Mouse (Mus musculus) cortical plate, adult 2 months (tissue): ENCODE measurements around the gene Fndc9. TPM values are rescaled to one million over a fixed set of nuclear protein-coding genes. Genes with fewer than 3 reads are reported as not detected.

Source experiments
- H3K27ac ChIP-seq: fragments of 200-500 bp; 2 replicates; pipeline ENCODE4 v1.5.1; 2012; ENCODE audit warnings: low read length, control low read depth, inconsistent platforms; ENCODE audit not compliant: insufficient read depth
- H3K4me1 ChIP-seq: fragments of 200-500 bp; 2 replicates; pipeline ENCODE4 v1.6.1; 2011; ENCODE audit warnings: low read length; ENCODE audit not compliant: control insufficient read depth, insufficient read depth
- H3K4me3 ChIP-seq: fragments of 200-500 bp; 2 replicates; pipeline ENCODE4 v1.5.1; 2011; ENCODE audit warnings: mild to moderate bottlenecking, low read length, control low read depth; ENCODE audit not compliant: insufficient read depth
- CTCF ChIP-seq: fragments of 200-500 bp; IDR thresholded peaks from 2 replicates; pipeline ENCODE4 v1.5.1; 2011; ENCODE audit warnings: mild to moderate bottlenecking, control low read depth, low read length; ENCODE audit not compliant: insufficient read depth; ENCODE audit errors: extremely low read depth
- POLR2A ChIP-seq: fragments of 200-500 bp; IDR thresholded peaks from 2 replicates; pipeline ENCODE4 v1.6.1; 2011; ENCODE audit warnings: mild to moderate bottlenecking, low read length, control low read depth; ENCODE audit not compliant: insufficient read depth; ENCODE audit errors: extremely low read depth
- polyA plus RNA-seq: library from polyadenylated mRNA; depleted of rRNA; stranded (reverse); fragments of >200 nt; gene quantifications from 2 replicates; pipeline ENCODE4 v1.2.3, GENCODE M21; 2012

Gene Fndc9
- polyA plus RNA-seq, 1 experiment, result 0.96 TPM

GRCm38 (mm10) chr11:46248352-46248751 lies 13.0 kb downstream of the Fndc9 start:
- H3K4me1 ChIP-seq, result no peaks in the 10 kb centered on the region
- H3K27ac ChIP-seq, result no peak overlapping the region
- no peak overlapping the region for H3K4me3 ChIP-seq
- no peak for TF ChIP-seq CTCF
- TF ChIP-seq POLR2A, result no peak

- TF ChIP-seq POLR2A (no peak), CTCF (peak; percentile 91)
- no peaks in the 10 kb centered on the region for H3K4me1 ChIP-seq
- no peak overlapping the region for H3K4me3 ChIP-seq
- H3K27ac ChIP-seq, result no peak overlapping the region
These were observed 16.7 kb downstream of the Fndc9 start for GRCm38 (mm10) chr11:46251994-46252393.

- no peak overlapping the region for H3K4me3 ChIP-seq
- H3K27ac ChIP-seq, result no peak overlapping the region
- no peak for TF ChIP-seq CTCF
- no peaks in the 10 kb centered on the region for H3K4me1 ChIP-seq
These were observed 20.0 kb downstream of the Fndc9 start for GRCm38 (mm10) chr11:46255291-46255690.

GRCm38 (mm10) chr11:46258207-46258606 lies 22.9 kb downstream of the Fndc9 start:
- TF ChIP-seq POLR2A (no peak), CTCF (peak; percentile 58)
- no peak overlapping the region for H3K27ac ChIP-seq
- no peak overlapping the region for H3K4me3 ChIP-seq
- no peaks in the 10 kb centered on the region for H3K4me1 ChIP-seq

GRCm38 (mm10) chr11:46258749-46259148 lies 23.4 kb downstream of the Fndc9 start:
- H3K4me1 ChIP-seq, result no peaks in the 10 kb centered on the region
- H3K27ac ChIP-seq, result no peak overlapping the region
- TF ChIP-seq CTCF (no peak), POLR2A (no peak)
- no peak overlapping the region for H3K4me3 ChIP-seq

GRCm38 (mm10) chr11:46262854-46263253 lies 27.5 kb downstream of the Fndc9 start:
- TF ChIP-seq POLR2A, result no peak
- TF ChIP-seq CTCF, result no peak
- H3K27ac ChIP-seq, result no peak overlapping the region

GRCm38 (mm10) chr11:46263291-46263690 lies 28.0 kb downstream of the Fndc9 start:
- no peak overlapping the region for H3K4me3 ChIP-seq
- no peak overlapping the region for H3K27ac ChIP-seq
- TF ChIP-seq POLR2A, result no peak
- H3K4me1 ChIP-seq, result no peaks in the 10 kb centered on the region

More at GRCm38 (mm10) chr11:46262854-46263253, 27.5 kb downstream of the Fndc9 start:
- H3K4me3 ChIP-seq, result no peak overlapping the region
- no peaks in the 10 kb centered on the region for H3K4me1 ChIP-seq

GRCm38 (mm10) chr11:46264584-46264983 lies 29.3 kb downstream of the Fndc9 start:
- Histone ChIP-seq H3K4me3 (no peak overlapping the region), H3K4me1 (no peaks in the 10 kb centered on the region), H3K27ac (no peak overlapping the region)
- TF ChIP-seq POLR2A (no peak), CTCF (no peak)

GRCm38 (mm10) chr11:46265031-46265786 lies 29.9 kb downstream of the Fndc9 start:
- Histone ChIP-seq H3K27ac (no peak overlapping the region), H3K4me3 (no peak overlapping the region), H3K4me1 (no peaks in the 10 kb centered on the region)
- TF ChIP-seq CTCF (no peak), POLR2A (no peak)

GRCm38 (mm10) chr11:46268991-46269390 lies 33.7 kb downstream of the Fndc9 start:
- no peak overlapping the region for H3K27ac ChIP-seq
- no peaks in the 10 kb centered on the region for H3K4me1 ChIP-seq
- H3K4me3 ChIP-seq, result no peak overlapping the region
- TF ChIP-seq CTCF (peak; percentile 70), POLR2A (no peak)
